Mouse (Mus musculus): Measurements from ENCODE around the gene Cnih4. TPM values are rescaled to one million over a fixed set of nuclear protein-coding genes. Genes with fewer than 3 reads are reported as not detected.

Cnih4 gene
- polyA plus RNA-seq, 1 experiment from 2014 or later = 48.2 TPM

GRCm38 (mm10) chr1:181150431-181150826 is 5.9 kb downstream of the Cnih4 start:
- 68% methylated on average over 3 of the region's 3 CpGs for WGBS
- ATAC-seq (replicated peaks) = peak; percentile 66
- H3K9ac ChIP-seq = no peak overlapping the region
- no peak overlapping the region for H3K4me2 ChIP-seq
- no peak overlapping the region; the same call in 1 of the 2 replicates for H3K27ac ChIP-seq
- peaks cover 17% of the 10 kb centered on the region for H3K4me1 ChIP-seq
- no peaks in the 10 kb centered on the region for H3K27me3 ChIP-seq (replicated peaks)
- H3K4me3 ChIP-seq = peak overlapping the region; percentile 84
- 0 out of 2 replicates have a peak, but pooled peaks cover 4% of the 10 kb centered on the region for H3K36me3 ChIP-seq (replicated peaks)
- H3K9me3 ChIP-seq = no peaks in the 10 kb centered on the region

GRCm38 (mm10) chr1:181150827-181151534 is 6.5 kb downstream of the Cnih4 start:
- peaks cover 15% of the 10 kb centered on the region for H3K4me1 ChIP-seq
- H3K9me3 ChIP-seq = no peaks in the 10 kb centered on the region
- peaks cover 4% of the 10 kb centered on the region; the same call in 1 of the 2 replicates for H3K36me3 ChIP-seq (replicated peaks)
- peak overlapping the region; percentile 92 for H3K9ac ChIP-seq
- ATAC-seq (replicated peaks) = peak; percentile 94
- peak overlapping the region; percentile 84 for H3K4me3 ChIP-seq
- H3K27me3 ChIP-seq (replicated peaks) = no peaks in the 10 kb centered on the region
- H3K27ac ChIP-seq = peak overlapping the region; percentile 90
- peak overlapping the region; percentile 68 for H3K4me2 ChIP-seq
- WGBS = under 1% methylated on average over 47 of the region's 59 CpGs

- Histone ChIP-seq H3K36me3 (replicated peaks) (peaks cover 4% of the 10 kb centered on the region; the same call in 1 of the 2 replicates), H3K9ac (peak overlapping the region; percentile 92), H3K27me3 (replicated peaks) (no peaks in the 10 kb centered on the region), H3K4me3 (peak overlapping the region; percentile 84), H3K4me1 (peaks cover 15% of the 10 kb centered on the region), H3K4me2 (peak overlapping the region; percentile 68), H3K9me3 (no peaks in the 10 kb centered on the region), H3K27ac (peak overlapping the region; percentile 90)
- 0 out of 2 replicates have a peak, but pooled peaks have one; percentile 21 for ATAC-seq (replicated peaks)
- WGBS = 37% methylated on average over 5 of the region's 5 CpGs
Measured at GRCm38 (mm10) chr1:181151541-181151940, 7.0 kb downstream of the Cnih4 start.

- Histone ChIP-seq H3K27me3 (replicated peaks) (no peaks in the 10 kb centered on the region), H3K27ac (no peak overlapping the region), H3K4me2 (no peak overlapping the region), H3K4me1 (no peaks in the 10 kb centered on the region), H3K9me3 (no peaks in the 10 kb centered on the region), H3K9ac (no peak overlapping the region), H3K36me3 (replicated peaks) (peaks cover 30% of the 10 kb centered on the region), H3K4me3 (no peak overlapping the region)
- ATAC-seq (replicated peaks) = no peak
- WGBS = 87% methylated on average over 2 of the region's 2 CpGs
Measured at GRCm38 (mm10) chr1:181167816-181168215, 23.3 kb downstream of the Cnih4 start.

GRCm38 (mm10) chr1:181168377-181168776 is 23.9 kb downstream of the Cnih4 start:
- Histone ChIP-seq H3K4me3 (no peak overlapping the region), H3K4me2 (no peak overlapping the region), H3K9ac (no peak overlapping the region), H3K27ac (no peak overlapping the region), H3K36me3 (replicated peaks) (peaks cover 24% of the 10 kb centered on the region), H3K9me3 (no peaks in the 10 kb centered on the region), H3K27me3 (replicated peaks) (no peaks in the 10 kb centered on the region), H3K4me1 (no peaks in the 10 kb centered on the region)
- ATAC-seq (replicated peaks) = no peak
- 71% methylated on average over 3 of the region's 3 CpGs for WGBS

GRCm38 (mm10) chr1:181170210-181170609 is 25.7 kb downstream of the Cnih4 start:
- H3K9me3 ChIP-seq = no peaks in the 10 kb centered on the region
- H3K4me3 ChIP-seq = no peak overlapping the region
- peaks cover 10% of the 10 kb centered on the region for H3K36me3 ChIP-seq (replicated peaks)
- no peak overlapping the region for H3K4me2 ChIP-seq
- no peaks in the 10 kb centered on the region for H3K4me1 ChIP-seq
- no peak for ATAC-seq (replicated peaks)
- 93% methylated on average over 8 of the region's 8 CpGs for WGBS
- no peak overlapping the region for H3K9ac ChIP-seq
- no peak overlapping the region for H3K27ac ChIP-seq
- H3K27me3 ChIP-seq (replicated peaks) = no peaks in the 10 kb centered on the region

- 88% methylated on average over 4 of the region's 4 CpGs for WGBS
- H3K9ac ChIP-seq = no peak overlapping the region
- H3K4me3 ChIP-seq = no peak overlapping the region
- H3K27me3 ChIP-seq (replicated peaks) = no peaks in the 10 kb centered on the region
- H3K27ac ChIP-seq = no peak overlapping the region
- ATAC-seq (replicated peaks) = no peak
- H3K4me2 ChIP-seq = no peak overlapping the region
- H3K4me1 ChIP-seq = no peaks in the 10 kb centered on the region
- H3K36me3 ChIP-seq (replicated peaks) = peaks cover 48% of the 10 kb centered on the region
- no peaks in the 10 kb centered on the region for H3K9me3 ChIP-seq
Measured at GRCm38 (mm10) chr1:181188925-181189324, 44.4 kb downstream of the Cnih4 start.

GRCm38 (mm10) chr1:181199446-181199845 is 55.0 kb downstream of the Cnih4 start:
- no peak for ATAC-seq (replicated peaks)
- WGBS = 89% methylated on average over 4 of the region's 4 CpGs
- Histone ChIP-seq H3K36me3 (replicated peaks) (peaks cover 58% of the 10 kb centered on the region), H3K27ac (no peak overlapping the region), H3K4me3 (no peak overlapping the region), H3K4me1 (no peaks in the 10 kb centered on the region), H3K4me2 (no peak overlapping the region), H3K9me3 (no peaks in the 10 kb centered on the region), H3K9ac (no peak overlapping the region), H3K27me3 (replicated peaks) (no peaks in the 10 kb centered on the region)

- Histone ChIP-seq H3K4me1 (peaks cover 27% of the 10 kb centered on the region), H3K4me2 (peak overlapping the region; percentile 89), H3K9me3 (no peaks in the 10 kb centered on the region), H3K9ac (peak overlapping the region; percentile 87), H3K27ac (peak overlapping the region; percentile 90; the same call in 1 of the 2 replicates), H3K27me3 (replicated peaks) (no peaks in the 10 kb centered on the region), H3K36me3 (replicated peaks) (no peaks in the 10 kb centered on the region; the same call in 1 of the 2 replicates), H3K4me3 (peak overlapping the region; percentile 88)
- WGBS = 21% methylated on average over 4 of the region's 4 CpGs
- ATAC-seq (replicated peaks) = no peak
Measured at GRCm38 (mm10) chr1:181210147-181210546, 65.7 kb downstream of the Cnih4 start.

- Histone ChIP-seq H3K4me3 (peak overlapping the region; percentile 88), H3K4me2 (peak overlapping the region; percentile 89), H3K4me1 (peaks cover 27% of the 10 kb centered on the region), H3K27ac (peak overlapping the region; percentile 90), H3K36me3 (replicated peaks) (no peaks in the 10 kb centered on the region; the same call in 1 of the 2 replicates), H3K9me3 (no peaks in the 10 kb centered on the region), H3K9ac (peak overlapping the region; percentile 87), H3K27me3 (replicated peaks) (no peaks in the 10 kb centered on the region)
- ATAC-seq (replicated peaks) = peak; percentile 47
- WGBS = under 1% methylated on average over 55 of the region's 56 CpGs
Measured at GRCm38 (mm10) chr1:181210601-181211402, 66.3 kb downstream of the Cnih4 start.

GRCm38 (mm10) chr1:181211403-181211919 is 67.0 kb downstream of the Cnih4 start:
- Histone ChIP-seq H3K9me3 (no peaks in the 10 kb centered on the region), H3K4me3 (peak overlapping the region; percentile 88), H3K27me3 (replicated peaks) (no peaks in the 10 kb centered on the region), H3K4me1 (peaks cover 27% of the 10 kb centered on the region), H3K4me2 (peak overlapping the region; percentile 89), H3K27ac (peak overlapping the region; percentile 90), H3K36me3 (replicated peaks) (no peaks in the 10 kb centered on the region; the same call in 1 of the 2 replicates), H3K9ac (peak overlapping the region; percentile 87)
- ATAC-seq (replicated peaks) = peak; percentile 44
- 0% methylated on average over 24 of the region's 72 CpGs for WGBS

All from midbrain, embryonic 15.5 days (tissue).